Comparison of ENCODE assay signal across 21 mouse cellular contexts in the genomic region with DNA sequence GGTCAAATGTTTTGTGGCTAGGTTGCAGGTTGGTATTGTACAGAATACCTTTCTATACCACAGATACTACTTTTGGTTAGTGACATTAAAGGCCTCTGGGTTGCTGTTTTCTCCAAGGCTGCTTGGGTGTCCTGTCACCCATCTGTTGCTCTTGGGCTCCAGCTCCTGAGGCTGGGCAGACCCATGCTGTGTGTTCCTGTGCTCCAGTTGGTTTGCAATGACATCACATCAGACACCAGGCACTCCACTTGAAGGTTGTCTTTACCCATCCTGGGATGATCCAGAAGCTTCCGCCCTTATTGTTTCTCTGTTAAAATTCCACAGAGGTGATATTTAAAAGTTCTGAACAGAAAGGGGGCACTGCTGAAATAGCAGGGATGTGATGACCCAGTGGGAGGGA. TPM values are rescaled to one million over a fixed set of nuclear protein-coding genes. Genes with fewer than 3 reads are reported as not detected.
DNase-seq lines count a peak whose midpoint lies in the region; ATAC-seq and TF ChIP-seq lines count a peak whose summit lies in the region.
"Had no signal": no experiment of that assay in that cellular context is flagged by ENCODE, and none has a peak within 500 bp of the region (broad histone marks: within the 10 kb centered on the region; RNA-seq: fewer than 3 reads in every experiment).

No protein-coding gene starts in this region.

- no peaks in the 10 kb centered on the region for H3K4me1 ChIP-seq in stomach, embryonic 15.5 days
- H3K4me1 ChIP-seq in stomach, postnatal 0 days (replicated peaks; ENCODE audit: control insufficient read depth, insufficient read depth): no peaks in the 10 kb centered on the region
- H3K4me1 ChIP-seq in midbrain, embryonic 11.5 days (ENCODE audit: control insufficient read depth, insufficient read depth, low read length): no peaks in the 10 kb centered on the region
- H3K4me1 ChIP-seq: embryonic facial prominence, embryonic 12.5 days had no signal

- no peaks in the 10 kb centered on the region for H3K36me3 ChIP-seq in stomach, embryonic 15.5 days
- H3K36me3 ChIP-seq in stomach, postnatal 0 days (ENCODE audit: control insufficient read depth, insufficient read depth, low read length): no peaks in the 10 kb centered on the region
- H3K36me3 ChIP-seq in midbrain, embryonic 11.5 days (ENCODE audit: control insufficient read depth, insufficient read depth, low read length): no peaks in the 10 kb centered on the region
- H3K36me3 ChIP-seq: embryonic facial prominence, embryonic 12.5 days; heart, embryonic 13.5 days; hindbrain, embryonic 12.5 days had no signal

- no peaks in the 10 kb centered on the region for H3K9me3 ChIP-seq in stomach, embryonic 15.5 days
- H3K9me3 ChIP-seq in stomach, postnatal 0 days (ENCODE audit: control insufficient read depth, low read length): no peaks in the 10 kb centered on the region
- H3K9me3 ChIP-seq in midbrain, embryonic 11.5 days (ENCODE audit: control insufficient read depth, low read length): no peaks in the 10 kb centered on the region; the same call in 1 of the 2 replicates
- H3K9me3 ChIP-seq: embryonic facial prominence, embryonic 12.5 days; forebrain, embryonic 12.5 days; heart, embryonic 13.5 days; hindbrain, embryonic 12.5 days had no signal

- ATAC-seq in cerebellum, adult (ENCODE audit: insufficient number of reproducible peaks, low FRiP score, low TSS enrichment): peak; percentile 70
- ATAC-seq in stomach, embryonic 15.5 days (ENCODE audit: insufficient read depth, low FRiP score, low read depth): 0 out of 2 replicates have a peak, but pooled peaks have one; percentile 22
- no peak for ATAC-seq in stomach, postnatal 0 days (ENCODE audit: low FRiP score, low TSS enrichment)
- ATAC-seq in midbrain, embryonic 11.5 days (ENCODE audit: low FRiP score): no peak
- ATAC-seq: CD4-positive, CD25-positive, alpha-beta regulatory T cell, adult 4 months; forebrain, embryonic 16.5 days; hindbrain, embryonic 16.5 days; inflammation-experienced regulatory T-cells, adult 6 months had no signal

- no peak overlapping the region for H3K4me3 ChIP-seq in stomach, embryonic 15.5 days (replicated peaks)
- H3K4me3 ChIP-seq in stomach, postnatal 0 days (ENCODE audit: low read depth, low read length): no peak overlapping the region
- no peak overlapping the region for H3K4me3 ChIP-seq in midbrain, embryonic 11.5 days (ENCODE audit: low read depth, low read length)
- H3K4me3 ChIP-seq: embryonic facial prominence, embryonic 12.5 days; forebrain, embryonic 12.5 days; heart, embryonic 13.5 days; hindbrain, embryonic 12.5 days had no signal

- H3K4me2 ChIP-seq in stomach, embryonic 15.5 days: no peak overlapping the region
- no peak overlapping the region for H3K4me2 ChIP-seq in stomach, postnatal 0 days (replicated peaks; ENCODE audit: low read depth)
- no peak overlapping the region for H3K4me2 ChIP-seq in midbrain, embryonic 11.5 days
- H3K4me2 ChIP-seq: embryonic facial prominence, embryonic 12.5 days; forebrain, embryonic 12.5 days; heart, embryonic 13.5 days; hindbrain, embryonic 12.5 days had no signal

- no peaks in the 10 kb centered on the region for H3K27me3 ChIP-seq in stomach, embryonic 15.5 days (replicated peaks)
- H3K27me3 ChIP-seq in stomach, postnatal 0 days (ENCODE audit: control insufficient read depth, insufficient read depth, low read length): no peaks in the 10 kb centered on the region
- no peaks in the 10 kb centered on the region for H3K27me3 ChIP-seq in midbrain, embryonic 11.5 days (ENCODE audit: control insufficient read depth, insufficient read depth, low read length)
- H3K27me3 ChIP-seq: embryonic facial prominence, embryonic 12.5 days; forebrain, embryonic 12.5 days; heart, embryonic 13.5 days; hindbrain, embryonic 12.5 days had no signal

- H3K27ac ChIP-seq in stomach, embryonic 15.5 days: no peak overlapping the region
- H3K27ac ChIP-seq in stomach, postnatal 0 days (replicated peaks): no peak overlapping the region
- no peak overlapping the region for H3K27ac ChIP-seq in midbrain, embryonic 11.5 days (ENCODE audit: low read depth, low read length)
- H3K27ac ChIP-seq: embryonic facial prominence, embryonic 12.5 days; forebrain, embryonic 12.5 days; heart, embryonic 13.5 days; hindbrain, embryonic 12.5 days had no signal

- TF ChIP-seq EP300 in stomach, postnatal 0 days (optimal IDR thresholded peaks at IDR 0.05): no peak

- no peak overlapping the region for H3K9ac ChIP-seq in stomach, embryonic 15.5 days
- H3K9ac ChIP-seq in stomach, postnatal 0 days (ENCODE audit: low read length): no peak overlapping the region
- no peak overlapping the region for H3K9ac ChIP-seq in midbrain, embryonic 11.5 days (ENCODE audit: low read length)
- H3K9ac ChIP-seq: embryonic facial prominence, embryonic 12.5 days; forebrain, embryonic 12.5 days; heart, embryonic 13.5 days; hindbrain, embryonic 12.5 days had no signal

- no peak for DNase-seq in cerebellum, postnatal 25 days
- DNase-seq in cerebellum, adult 9-10 months: peak; percentile 26
- DNase-seq in cerebellum, postnatal 10 days: no peak
- no peak for DNase-seq in stomach, postnatal 0 days (ENCODE audit: low spot score)
- no peak for DNase-seq in midbrain, embryonic 11.5 days (ENCODE audit: low spot score, missing footprints)
- DNase-seq: adrenal gland, postnatal 10 days; B cell, adult 2 months; gastrocnemius, postnatal 25 days; heart, postnatal 36 days; kidney, adult 18-20 months had no signal

- TF ChIP-seq CTCF in stomach, postnatal 0 days (IDR thresholded peaks at IDR 0.05; ENCODE audit: low read depth): no peak

- WGBS in stomach, embryonic 15.5 days: 88% methylated on average over 1 of the region's 1 CpGs
- WGBS in stomach, postnatal 0 days: 98% methylated on average over 1 of the region's 1 CpGs
- 100% methylated on average over 1 of the region's 1 CpGs for WGBS in midbrain, embryonic 11.5 days

RNA-seq across cellular contexts. Expression of gene Ccdc50, which starts 8.3 kb away (rescaled TPM):
- 41.1 and 43.0 TPM in 2 replicates for polyA plus RNA-seq in stomach, embryonic 15.5 days (2015; fragmentation: Nextera tagmentation; extraction: Ambion mirVana)
- polyA plus RNA-seq in stomach, postnatal 0 days (2015; fragmentation: Nextera tagmentation; extraction: Ambion mirVana): 21.3 and 24.2 TPM in 2 replicates
- polyA plus RNA-seq in midbrain, embryonic 11.5 days (2014; fragmentation: Nextera tagmentation; extraction: Ambion mirVana): 74.9 and 77.1 TPM in 2 replicates

RNA-seq across cellular contexts. Expression of gene Uts2b, which starts 26.9 kb away (rescaled TPM):
- polyA plus RNA-seq in stomach, embryonic 15.5 days (2015; fragmentation: Nextera tagmentation; extraction: Ambion mirVana): 0.22 and 0.27 TPM in 2 replicates
- polyA plus RNA-seq in stomach, postnatal 0 days (2015; fragmentation: Nextera tagmentation; extraction: Ambion mirVana): 0.23 and 0.36 TPM in 2 replicates
- not detected in 2 replicates for polyA plus RNA-seq in midbrain, embryonic 11.5 days (2014; fragmentation: Nextera tagmentation; extraction: Ambion mirVana)
- polyA plus RNA-seq: CD4-positive, CD25-positive, alpha-beta regulatory T cell, adult 4 months; forebrain, embryonic 12.5 days; forebrain, embryonic 16.5 days; frontal cortex, adult 2 months; inflammation-experienced regulatory T-cells, adult 6 months had no signal

Comparison
In these comparisons a context has a peak if more than half of its experiments do, and no peak if none do; other contexts are left out.
1. ATAC-seq: peak in cerebellum, adult (single experiment) and stomach, embryonic 15.5 days (single experiment); none in stomach, postnatal 0 days (single experiment) and midbrain, embryonic 11.5 days (single experiment).